Mouse (Mus musculus): Measurements from ENCODE around the gene Copz2.

- TF ChIP-seq POLR2A (IDR thresholded peaks at IDR 0.05; ENCODE audit: borderline replicate concordance, extremely low read depth, low read depth, low read length) = no peak
- no peak for TF ChIP-seq CTCF (IDR thresholded peaks at IDR 0.05; ENCODE audit: insufficient read depth, low read length)
These were observed 51.7 kb downstream of the Copz2 start for GRCm38 (mm10) chr11:96901332-96901731.
